Mouse (Mus musculus) E14TG2a.4 (cell line): Measurements from ENCODE around the gene Foxj3.

Experiments used
- CTCF ChIP-seq: conservative IDR thresholded peaks from 2 replicates; pipeline ENCODE4 v1.5.1; 2014; ENCODE audit warnings: low read length
- NANOG ChIP-seq: IDR thresholded peaks from 2 replicates; pipeline ENCODE4 v1.6.1; 2014; ENCODE audit warnings: borderline replicate concordance, low read length, mixed read lengths
- POU5F1 ChIP-seq: IDR thresholded peaks from 2 replicates; pipeline ENCODE4 v1.6.1; 2014; ENCODE audit warnings: low read length, borderline replicate concordance

GRCm38 (mm10) chr4:119658246-119658645, 121.4 kb downstream of the Foxj3 start:
- TF ChIP-seq CTCF (no peak), NANOG (no peak), POU5F1 (no peak)
